Mouse (Mus musculus) E14TG2a.4 (cell line): ENCODE results near the gene Col27a1.

Source experiments
- CTCF ChIP-seq: conservative IDR thresholded peaks from 2 replicates; pipeline ENCODE4 v1.5.1; 2014; ENCODE audit warnings: low read length
- NANOG ChIP-seq: IDR thresholded peaks from 2 replicates; pipeline ENCODE4 v1.6.1; 2014; ENCODE audit warnings: borderline replicate concordance, low read length, mixed read lengths
- POU5F1 ChIP-seq: IDR thresholded peaks from 2 replicates; pipeline ENCODE4 v1.6.1; 2014; ENCODE audit warnings: low read length, borderline replicate concordance

- TF ChIP-seq CTCF (no peak), NANOG (no peak), POU5F1 (no peak)
Measured at GRCm38 (mm10) chr4:63296263-63296662, 82.5 kb downstream of the Col27a1 start.
